Mouse (Mus musculus) forebrain, embryonic 14.5 days (tissue): ENCODE results near the gene Snx33. TPM values are rescaled to one million over a fixed set of nuclear protein-coding genes. Genes with fewer than 3 reads are reported as not detected.

Experiments used
- ATAC-seq: fragments of 200-750 bp; cut with Nextera tagmentation; 2 replicates; pipeline ENCODE4 v1.8.0; 2017; ENCODE audit warnings: mild to moderate bottlenecking, moderate library complexity
- DNase-seq: peaks from one replicate; pipeline ENCODE4 v3.0.0-alpha.2; 2015; ENCODE audit warnings: low spot score
- H3K27ac ChIP-seq: fragments of 300-500 bp; sonication (generic); 2 replicates; pipeline ENCODE4 v1.5.1; 2014; ENCODE audit warnings: low read depth, mild to moderate bottlenecking, control low read depth, low read length, moderate library complexity
- H3K27me3 ChIP-seq: fragments of 300-500 bp; sonication (generic); replicated peaks from 2 replicates; pipeline ENCODE4 v1.6.1; 2014; ENCODE audit warnings: low read length, control low read depth, mixed read lengths; ENCODE audit not compliant: control insufficient read depth, insufficient read depth
- H3K36me3 ChIP-seq: fragments of 300-500 bp; sonication (generic); 2 replicates; pipeline ENCODE4 v1.6.1; 2014; ENCODE audit warnings: low read length, control low read depth; ENCODE audit not compliant: control insufficient read depth, insufficient read depth
- H3K4me1 ChIP-seq: fragments of 300-500 bp; sonication (generic); 2 replicates; pipeline ENCODE4 v1.6.1; 2014; ENCODE audit warnings: antibody characterized with exemption, low read length, control low read depth; ENCODE audit not compliant: control insufficient read depth, insufficient read depth
- H3K4me2 ChIP-seq: fragments of 300-500 bp; sonication (generic); 2 replicates; pipeline ENCODE4 v1.6.1; 2014; ENCODE audit warnings: mild to moderate bottlenecking, control low read depth, low read length
- H3K4me3 ChIP-seq: fragments of 300-500 bp; sonication (generic); 2 replicates; pipeline ENCODE4 v1.5.1; 2014; ENCODE audit warnings: low read depth, low read length, control low read depth
- H3K9ac ChIP-seq: fragments of 300-500 bp; sonication (generic); 2 replicates; pipeline ENCODE4 v1.6.1; 2014; ENCODE audit warnings: mild to moderate bottlenecking, low read length, control low read depth, moderate library complexity
- H3K9me3 ChIP-seq: fragments of 300-500 bp; sonication (generic); replicated peaks from 2 replicates; pipeline ENCODE4 v1.6.1; 2016; ENCODE audit warnings: low read length, control low read depth, mixed read lengths; ENCODE audit not compliant: control insufficient read depth
- WGBS: fragments of 180-500 bp; shearing (Covaris S2); extraction: QIAGEN DNeasy Blood & Tissue Kit; methylation state at CpG from one replicate; pipeline ENCODE4 v1.1.7; 2014; 5-methylcytosine and 5-hydroxymethylcytosine counted together
- polyA plus RNA-seq: library from polyadenylated mRNA; unstranded; fragments of >200 nt; fragmentation: Nextera tagmentation; extraction: Ambion mirVana; gene quantifications from 2 replicates; pipeline ENCODE4 v1.2.1, GENCODE M21; 2014

Snx33 gene
- polyA plus RNA-seq, 1 experiment from 2014 or later, result 1.7 TPM

GRCm38 (mm10) chr9:56890522-56891250 is 37.5 kb downstream of the Snx33 start:
- DNase-seq (no peak), ATAC-seq (no peak)
- Histone ChIP-seq H3K4me3 (no peak overlapping the region), H3K9ac (no peak overlapping the region), H3K4me1 (no peaks in the 10 kb centered on the region), H3K9me3 (no peaks in the 10 kb centered on the region), H3K4me2 (no peak overlapping the region), H3K36me3 (no peaks in the 10 kb centered on the region), H3K27ac (no peak overlapping the region), H3K27me3 (no peaks in the 10 kb centered on the region)
- WGBS, result 76% methylated on average over 11 of the region's 11 CpGs

GRCm38 (mm10) chr9:56889817-56890216 is 38.4 kb downstream of the Snx33 start:
- Histone ChIP-seq H3K27ac (no peak overlapping the region), H3K27me3 (no peaks in the 10 kb centered on the region), H3K9me3 (no peaks in the 10 kb centered on the region), H3K36me3 (no peaks in the 10 kb centered on the region), H3K4me3 (peak overlapping the region; percentile 13), H3K4me2 (peak overlapping the region; percentile 51), H3K9ac (peak overlapping the region; percentile 46; the same call in 1 of the 2 replicates), H3K4me1 (no peaks in the 10 kb centered on the region)
- 5% methylated on average over 14 of the region's 14 CpGs for WGBS
- DNase-seq (peak; percentile 95), ATAC-seq (peak; percentile 74)

- H3K27me3 ChIP-seq, result no peaks in the 10 kb centered on the region
- H3K9me3 ChIP-seq, result no peaks in the 10 kb centered on the region
- 97% methylated on average over 16 of the region's 16 CpGs for WGBS
- no peak for DNase-seq
- H3K4me3 ChIP-seq, result no peak overlapping the region
- H3K4me1 ChIP-seq, result no peaks in the 10 kb centered on the region
- ATAC-seq, result no peak
- no peaks in the 10 kb centered on the region for H3K36me3 ChIP-seq
- no peak overlapping the region for H3K4me2 ChIP-seq
- no peak overlapping the region for H3K27ac ChIP-seq
- H3K9ac ChIP-seq, result no peak overlapping the region
These were observed 40.6 kb downstream of the Snx33 start for GRCm38 (mm10) chr9:56887581-56887980.

GRCm38 (mm10) chr9:56886601-56887000 is 41.6 kb downstream of the Snx33 start:
- H3K4me1 ChIP-seq, result no peaks in the 10 kb centered on the region
- H3K9me3 ChIP-seq, result no peaks in the 10 kb centered on the region
- no peak overlapping the region for H3K27ac ChIP-seq
- no peaks in the 10 kb centered on the region for H3K36me3 ChIP-seq
- no peak overlapping the region for H3K4me3 ChIP-seq
- H3K27me3 ChIP-seq, result no peaks in the 10 kb centered on the region
- WGBS, result 94% methylated on average over 15 of the region's 15 CpGs
- DNase-seq (no peak), ATAC-seq (no peak)
- no peak overlapping the region for H3K4me2 ChIP-seq
- no peak overlapping the region for H3K9ac ChIP-seq

- WGBS, result 59% methylated on average over 13 of the region's 13 CpGs
- no peaks in the 10 kb centered on the region for H3K4me1 ChIP-seq
- H3K27me3 ChIP-seq, result no peaks in the 10 kb centered on the region
- H3K9me3 ChIP-seq, result no peaks in the 10 kb centered on the region
- ATAC-seq (no peak), DNase-seq (no peak)
- H3K4me2 ChIP-seq, result no peak overlapping the region
- no peak overlapping the region for H3K27ac ChIP-seq
- H3K9ac ChIP-seq, result no peak overlapping the region
- H3K4me3 ChIP-seq, result no peak overlapping the region
- H3K36me3 ChIP-seq, result no peaks in the 10 kb centered on the region
These were observed 42.1 kb downstream of the Snx33 start for GRCm38 (mm10) chr9:56886113-56886512.

GRCm38 (mm10) chr9:56884328-56884727 is 43.8 kb downstream of the Snx33 start:
- no peaks in the 10 kb centered on the region for H3K27me3 ChIP-seq
- H3K4me2 ChIP-seq, result no peak overlapping the region
- no peaks in the 10 kb centered on the region for H3K4me1 ChIP-seq
- ATAC-seq, result no peak
- H3K36me3 ChIP-seq, result no peaks in the 10 kb centered on the region
- 79% methylated on average over 4 of the region's 4 CpGs for WGBS
- H3K27ac ChIP-seq, result no peak overlapping the region
- no peak overlapping the region for H3K4me3 ChIP-seq
- no peak for DNase-seq
- H3K9ac ChIP-seq, result no peak overlapping the region
- no peaks in the 10 kb centered on the region for H3K9me3 ChIP-seq

GRCm38 (mm10) chr9:56883470-56883869 is 44.7 kb downstream of the Snx33 start:
- no peak overlapping the region for H3K4me3 ChIP-seq
- no peaks in the 10 kb centered on the region for H3K27me3 ChIP-seq
- no peak for ATAC-seq
- H3K36me3 ChIP-seq, result no peaks in the 10 kb centered on the region
- 80% methylated on average over 7 of the region's 7 CpGs for WGBS
- no peaks in the 10 kb centered on the region for H3K4me1 ChIP-seq
- no peak overlapping the region for H3K27ac ChIP-seq
- DNase-seq, result no peak
- H3K4me2 ChIP-seq, result no peak overlapping the region
- no peaks in the 10 kb centered on the region for H3K9me3 ChIP-seq
- no peak overlapping the region for H3K9ac ChIP-seq

- WGBS, result 80% methylated on average over 12 of the region's 12 CpGs
- H3K4me3 ChIP-seq, result no peak overlapping the region
These were observed 45.4 kb downstream of the Snx33 start for GRCm38 (mm10) chr9:56882818-56883217.

GRCm38 (mm10) chr9:56882283-56882682 is 45.9 kb downstream of the Snx33 start:
- Histone ChIP-seq H3K27me3 (no peaks in the 10 kb centered on the region), H3K4me1 (no peaks in the 10 kb centered on the region), H3K27ac (no peak overlapping the region), H3K4me3 (no peak overlapping the region), H3K9me3 (no peaks in the 10 kb centered on the region), H3K36me3 (no peaks in the 10 kb centered on the region), H3K4me2 (no peak overlapping the region), H3K9ac (no peak overlapping the region)
- DNase-seq (no peak), ATAC-seq (no peak)
- 68% methylated on average over 4 of the region's 4 CpGs for WGBS

More at GRCm38 (mm10) chr9:56882818-56883217, 45.4 kb downstream of the Snx33 start:
- no peaks in the 10 kb centered on the region for H3K9me3 ChIP-seq
- ATAC-seq, result no peak
- no peak overlapping the region for H3K4me2 ChIP-seq
- DNase-seq, result no peak
- no peaks in the 10 kb centered on the region for H3K36me3 ChIP-seq
- no peaks in the 10 kb centered on the region for H3K4me1 ChIP-seq
- H3K9ac ChIP-seq, result no peak overlapping the region
- no peak overlapping the region for H3K27ac ChIP-seq
- no peaks in the 10 kb centered on the region for H3K27me3 ChIP-seq
